Mouse (Mus musculus) gastrocnemius, postnatal 25 days (tissue): Measurements from ENCODE around the gene Nmnat1. TPM values are rescaled to one million over a fixed set of nuclear protein-coding genes. Genes with fewer than 3 reads are reported as not detected.

Source experiments
- DNase-seq: peaks from one replicate; pipeline ENCODE4 v3.0.0; 2022
- long read RNA-seq, 2 experiments: library from polyadenylated mRNA; stranded (forward); transcript quantifications; one replicate each; pipeline ENCODE4 v2.0.0; 2021
- total RNA-seq, 2 experiments: library from RNA; stranded (reverse); gene quantifications; 1 replicate in 1 of 2; 2 replicates in 1 of 2; pipeline ENCODE4 v1.2.3; 2021

Nmnat1 gene
- 10 to 100 TPM; 22.8 to 23.4 TPM for total RNA-seq
- long read RNA-seq, experiment 1, transcript Nmnat1-201 (5 exons, 1,238 nt), result major isoform, 22 of 27 reads
- long read RNA-seq, experiment 1, partial matches to known transcripts, result 3 of 27 reads
- long read RNA-seq, experiment 1, other reads (novel, unspliced or antisense), result 0 of 27 reads
- long read RNA-seq, experiment 2, transcript Nmnat1-201 (5 exons, 1,238 nt), result major isoform, 32 of 35 reads
- long read RNA-seq, experiment 2, partial matches to known transcripts, result 1 of 35 reads
- long read RNA-seq, experiment 2, other reads (novel, unspliced or antisense), result 1 of 35 reads

- peak; percentile 93 for DNase-seq
Measured at GRCm38 (mm10) chr4:149485053-149485824, at the start of gene Nmnat1, which contains the start of gene Lzic. Gene Nmnat1 (minus strand): TSS chr4:149485202. Gene Lzic (plus strand): TSS chr4:149485229.

GRCm38 (mm10) chr4:149529691-149530090, 44.7 kb upstream of the Nmnat1 start:
- no peak for DNase-seq

- DNase-seq, result no peak
Measured at GRCm38 (mm10) chr4:149527621-149528354, 42.8 kb upstream of the Nmnat1 start.

GRCm38 (mm10) chr4:149526330-149526729, 41.3 kb upstream of the Nmnat1 start:
- DNase-seq, result peak; percentile 59

GRCm38 (mm10) chr4:149525811-149526210, 40.8 kb upstream of the Nmnat1 start:
- no peak for DNase-seq

- DNase-seq, result peak; percentile 8
Measured at GRCm38 (mm10) chr4:149525170-149525569, 40.2 kb upstream of the Nmnat1 start.

- no peak for DNase-seq
Measured at GRCm38 (mm10) chr4:149523961-149524360, 39.0 kb upstream of the Nmnat1 start.

GRCm38 (mm10) chr4:149521258-149521657, 36.3 kb upstream of the Nmnat1 start:
- DNase-seq, result no peak

- no peak for DNase-seq
Measured at GRCm38 (mm10) chr4:149518351-149519220, 33.6 kb upstream of the Nmnat1 start.

- peak; percentile 99 for DNase-seq
Measured at GRCm38 (mm10) chr4:149517868-149518340, 32.9 kb upstream of the Nmnat1 start, which contains the start of gene Ctnnbip1. Gene Ctnnbip1 (plus strand): TSS chr4:149518236.

GRCm38 (mm10) chr4:149515706-149516105, 30.7 kb upstream of the Nmnat1 start:
- no peak for DNase-seq

GRCm38 (mm10) chr4:149512072-149512471, 27.1 kb upstream of the Nmnat1 start:
- DNase-seq, result no peak

- no peak for DNase-seq
Measured at GRCm38 (mm10) chr4:149511221-149511646, 26.2 kb upstream of the Nmnat1 start.

- no peak for DNase-seq
Measured at GRCm38 (mm10) chr4:149506904-149507303, 21.9 kb upstream of the Nmnat1 start.

GRCm38 (mm10) chr4:149505261-149505967, 20.4 kb upstream of the Nmnat1 start:
- no peak for DNase-seq

GRCm38 (mm10) chr4:149504858-149505257, 19.9 kb upstream of the Nmnat1 start:
- no peak for DNase-seq

GRCm38 (mm10) chr4:149504363-149504762, 19.4 kb upstream of the Nmnat1 start:
- DNase-seq, result no peak

GRCm38 (mm10) chr4:149499790-149500189, 14.8 kb upstream of the Nmnat1 start:
- DNase-seq, result no peak

GRCm38 (mm10) chr4:149498901-149499300, 13.9 kb upstream of the Nmnat1 start:
- DNase-seq, result no peak

- DNase-seq, result no peak
Measured at GRCm38 (mm10) chr4:149496612-149497011, 11.6 kb upstream of the Nmnat1 start.

GRCm38 (mm10) chr4:149491151-149491550, 6.1 kb upstream of the Nmnat1 start:
- no peak for DNase-seq
